Mouse (Mus musculus): ENCODE results near the gene Htatsf1.

- no peak for TF ChIP-seq POLR2A (IDR thresholded peaks at IDR 0.05; ENCODE audit: borderline replicate concordance, insufficient read depth, low read length)
- TF ChIP-seq CTCF (IDR thresholded peaks at IDR 0.05; ENCODE audit: borderline replicate concordance, insufficient read depth, low read depth, low read length): no peak
Observed at GRCm38 (mm10) chrX:57081496-57081895, 28.1 kb downstream of the Htatsf1 start.
